Mouse (Mus musculus) hematopoietic multipotent progenitor cell, adult 10-12 weeks (in vitro differentiated cells): ENCODE results near the gene Rab5b. TPM values are rescaled to one million over a fixed set of nuclear protein-coding genes. Genes with fewer than 3 reads are reported as not detected.

ENCODE experiments used
- polyA plus RNA-seq: library from polyadenylated mRNA; stranded (reverse); fragments of >175 nt; gene quantifications from 2 replicates; pipeline ENCODE4 v1.2.3, GENCODE M21; 2012; ENCODE audit warnings: low replicate concordance

Rab5b gene
- 31.8 and 41.9 TPM in 2 replicates for polyA plus RNA-seq

GRCm38 (mm10) chr10:128695992-128696807 is at the start of gene Rab5b:
Gene Rab5b, minus strand, starts transcription at chr10:128696264.

GRCm38 (mm10) chr10:128744680-128745601 is 48.9 kb upstream of the Rab5b start, which contains the start of gene Dgka:
Gene Dgka, minus strand, starts transcription at chr10:128744855.

DNA sequence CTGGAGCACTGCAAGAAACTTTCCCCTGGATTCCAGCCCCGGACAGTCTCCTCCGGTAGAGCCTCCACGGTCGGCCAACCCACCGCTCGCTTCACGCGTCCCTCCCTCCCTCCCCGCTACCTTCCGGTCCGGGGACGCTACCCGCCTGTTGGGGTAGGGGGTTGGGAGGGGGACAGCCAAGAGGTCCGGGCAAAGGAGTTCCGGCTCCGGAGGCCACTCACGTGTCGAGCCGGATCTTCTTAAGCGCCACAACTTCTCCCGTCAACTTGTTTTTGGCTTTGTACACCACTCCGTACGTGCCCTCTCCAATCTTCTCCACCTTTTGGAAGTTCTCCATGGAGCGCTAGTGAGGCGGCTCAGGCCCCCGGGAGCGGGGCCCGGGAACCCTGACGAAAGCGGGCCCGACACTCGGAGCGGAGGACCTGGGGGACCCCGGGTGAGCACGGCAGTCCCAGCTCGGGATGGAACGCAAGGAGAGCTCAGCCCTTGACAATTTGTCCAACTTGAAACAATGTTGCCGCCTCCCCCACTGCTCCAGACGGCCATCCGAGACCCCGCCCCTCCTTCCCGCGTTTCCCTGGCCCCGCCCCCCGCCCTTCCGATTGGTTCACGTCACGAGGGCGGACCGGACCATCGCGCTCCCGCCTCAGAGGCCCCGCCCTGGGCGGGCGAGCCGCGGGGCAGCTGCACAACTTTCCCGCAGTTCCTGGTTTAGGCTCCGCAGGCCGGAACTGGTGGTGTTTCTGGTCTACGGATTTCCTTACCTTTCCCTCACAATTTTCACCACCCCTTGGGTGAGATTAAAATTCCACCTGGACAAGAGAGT is 8.6 kb upstream of the Rab5b start, which contains the start of gene Cdk2:
Cdk2 (minus strand) TSS at position 541 of the 826 bp plus-strand sequence.

DNA sequence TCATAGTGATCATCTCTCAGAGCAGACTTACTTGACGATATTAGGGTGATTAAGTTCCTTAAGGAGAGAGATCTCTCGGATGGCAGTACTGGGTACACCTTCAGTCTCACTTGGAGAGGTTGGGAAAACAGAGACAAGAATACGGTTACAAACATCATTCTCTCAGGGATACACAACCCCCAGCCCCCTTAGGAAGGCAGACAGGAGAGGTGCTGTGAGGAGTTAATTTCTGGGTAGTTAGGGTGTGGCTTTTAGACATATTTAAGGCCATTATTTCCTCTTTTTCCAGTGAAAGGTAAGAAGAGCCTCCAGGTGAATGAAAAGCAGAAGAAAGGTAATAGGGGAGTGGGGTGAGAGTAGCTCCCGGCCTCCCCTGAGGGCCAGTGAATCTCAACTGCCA is 7.8 kb upstream of the Rab5b start, which contains the start of gene Pmel:
Pmel (plus strand) TSS at position 301 of the 400 bp plus-strand sequence.

GRCm38 (mm10) chr10:128673763-128674468 is 22.1 kb downstream of the Rab5b start, which contains the start of gene Suox:
Gene Suox, minus strand, starts transcription at chr10:128674073.

DNA sequence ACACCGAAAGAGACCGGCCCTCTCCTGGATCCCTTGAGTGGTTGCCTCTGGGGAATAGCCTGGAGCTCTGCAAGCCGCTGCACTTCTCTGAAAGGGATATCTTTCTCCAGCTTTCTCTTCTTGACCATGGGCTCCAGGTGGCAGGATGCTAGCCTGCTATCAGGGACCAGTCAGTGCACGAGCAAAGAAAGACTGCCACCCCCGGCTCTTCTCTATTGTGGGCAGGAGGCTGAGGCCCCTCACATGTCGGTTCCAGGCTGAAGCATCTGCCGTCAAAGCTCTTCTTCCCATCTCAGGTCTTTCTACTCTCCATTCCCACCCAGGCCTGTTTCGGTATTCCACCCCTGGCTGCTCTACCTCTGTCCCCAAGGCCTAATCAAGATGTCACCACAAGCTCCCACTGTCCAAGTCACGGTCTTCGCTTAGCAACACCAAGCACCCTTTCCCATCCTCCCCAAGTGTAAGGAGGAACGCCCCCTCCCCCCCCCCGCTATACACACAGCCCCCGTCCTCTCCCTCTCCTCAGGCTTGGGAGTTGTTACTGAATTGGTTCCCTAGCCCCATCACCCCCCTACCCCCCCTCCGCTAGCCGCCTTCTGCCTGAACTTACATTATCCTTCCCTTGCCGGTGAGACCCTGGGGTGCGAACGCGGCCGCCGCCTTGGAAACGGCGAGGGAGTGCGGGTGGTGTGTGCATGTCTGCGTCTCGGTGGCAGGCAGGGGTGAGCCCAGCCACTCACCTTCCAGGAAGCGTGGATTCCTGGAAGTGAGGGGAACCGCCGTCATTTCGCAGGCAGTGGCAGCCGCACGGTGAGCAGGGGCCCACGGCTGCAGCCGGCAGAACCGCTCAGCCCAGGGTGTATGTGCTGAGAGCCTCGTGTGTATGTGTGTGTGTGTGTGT is 50.7 kb downstream of the Rab5b start, which contains the start of gene Ikzf4:
Ikzf4 (minus strand) TSS at position 881 of the 901 bp plus-strand sequence.

Other genes starting within 250 kb of the Rab5b start
- 167 and 293 TPM in 2 replicates for gene Smarcc2, start 237.0 kb downstream of the Rab5b start, polyA plus RNA-seq
- 68.9 and 549 TPM in 2 replicates for gene Myl6, start 202.1 kb downstream of the Rab5b start, polyA plus RNA-seq
- 2.2 TPM in 2 replicates for gene Myl6b, start 197.6 kb downstream of the Rab5b start, polyA plus RNA-seq
- 177 and 239 TPM in 2 replicates for gene Esyt1, start 170.4 kb downstream of the Rab5b start, polyA plus RNA-seq
- gene Zc3h10, start 148.5 kb downstream of the Rab5b start, polyA plus RNA-seq, result 29.8 and 36.6 TPM in 2 replicates
- 1,750 and 7,475 TPM in 2 replicates for gene Rpl41, start 147.0 kb downstream of the Rab5b start, polyA plus RNA-seq
- 93.8 and 156 TPM in 2 replicates for gene Pa2g4, start 130.3 kb downstream of the Rab5b start, polyA plus RNA-seq
- 1.8 TPM in 2 replicates for gene Erbb3, start 106.6 kb downstream of the Rab5b start, polyA plus RNA-seq
- 309 and 4,118 TPM in 2 replicates for gene Rps26, start 69.5 kb downstream of the Rab5b start, polyA plus RNA-seq
- gene Ikzf4, start 50.3 kb downstream of the Rab5b start, polyA plus RNA-seq, result 3.9 and 4.3 TPM in 2 replicates
- gene Suox, start 22.2 kb downstream of the Rab5b start, polyA plus RNA-seq, result 1.3 and 4.4 TPM in 2 replicates
- gene Pmel, start 7.9 kb upstream of the Rab5b start, polyA plus RNA-seq, result 0.13 TPM in 1 of 2 replicates, not detected in the other
- gene Cdk2, start 8.8 kb upstream of the Rab5b start, polyA plus RNA-seq, result 14.0 and 16.9 TPM in 2 replicates
- gene Dgka, start 48.6 kb upstream of the Rab5b start, polyA plus RNA-seq, result 43.6 and 56.3 TPM in 2 replicates
- gene Pym1, start 51.6 kb upstream of the Rab5b start, polyA plus RNA-seq, result 183 and 229 TPM in 2 replicates
- 0.37 and 0.57 TPM in 2 replicates for gene Mmp19, start 94.6 kb upstream of the Rab5b start, polyA plus RNA-seq
- gene Dnajc14, start 107.8 kb upstream of the Rab5b start, polyA plus RNA-seq, result 16.7 and 31.8 TPM in 2 replicates
- gene Tmem198b, start 108.1 kb upstream of the Rab5b start, polyA plus RNA-seq, result 4.1 TPM in 2 replicates
- gene Sarnp, start 121.1 kb upstream of the Rab5b start, polyA plus RNA-seq, result 1.8 and 18.2 TPM in 2 replicates
- 3.1 and 13.9 TPM in 2 replicates for gene Ormdl2, start 125.4 kb upstream of the Rab5b start, polyA plus RNA-seq
- gene Gdf11, start 195.5 kb upstream of the Rab5b start, polyA plus RNA-seq, result 9.6 and 15.8 TPM in 2 replicates
- 2.3 and 2.7 TPM in 2 replicates for gene Cd63, start 204.7 kb upstream of the Rab5b start, polyA plus RNA-seq
- 11.4 and 14.3 TPM in 2 replicates for gene Rdh5, start 226.6 kb upstream of the Rab5b start, polyA plus RNA-seq
- 58.6 and 185 TPM in 2 replicates for gene Bloc1s1, start 227.8 kb upstream of the Rab5b start, polyA plus RNA-seq
- gene Itga7, start 237.6 kb upstream of the Rab5b start, polyA plus RNA-seq, result 2.5 and 5.2 TPM in 2 replicates